In the genomic region with DNA sequence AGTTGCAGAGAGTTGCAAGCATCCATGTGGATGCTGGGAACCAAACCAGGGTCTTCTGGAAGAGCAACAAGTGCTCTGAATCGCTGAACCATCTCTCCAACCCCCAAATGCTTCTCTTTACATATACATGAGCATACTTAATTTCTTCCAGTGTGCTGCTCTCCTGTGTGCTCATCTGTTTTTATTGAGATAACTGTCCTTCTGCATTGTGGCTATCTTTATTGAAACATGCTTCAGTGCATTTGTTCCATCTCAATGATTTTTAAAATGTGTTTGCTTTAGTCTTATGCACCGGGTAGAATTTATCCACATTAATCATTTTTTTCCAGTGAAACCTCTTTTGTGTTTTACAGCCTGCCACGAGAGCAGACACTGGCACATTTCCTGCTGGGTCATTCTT, we compare ENCODE assay signal across 21 mouse cellular contexts.
DNase-seq lines count a peak whose midpoint lies in the region; ATAC-seq and TF ChIP-seq lines count a peak whose summit lies in the region.
"Had no signal": no experiment of that assay in that cellular context is flagged by ENCODE, and none has a peak within 500 bp of the region (broad histone marks: within the 10 kb centered on the region; RNA-seq: fewer than 3 reads in every experiment).

No protein-coding gene starts in this region.

- no peak for TF ChIP-seq POLR2A in MEL (IDR thresholded peaks at IDR 0.05; ENCODE audit: control insufficient read depth in 1 of 2, insufficient read depth in 1 of 2, low read depth in 1 of 2, low read length in 2 of 2, poor library complexity in 1 of 2)
- TF ChIP-seq POLR2A in brain, embryonic 14.5 days (IDR thresholded peaks at IDR 0.05; ENCODE audit: borderline replicate concordance, extremely low read depth, insufficient read depth, insufficient read length, poor library complexity, severe bottlenecking) = no peak

- no peak for TF ChIP-seq RAD21 in MEL (IDR thresholded peaks at IDR 0.05; ENCODE audit: low read depth, low read length)

- H3K27me3 ChIP-seq in MEL (ENCODE audit: control insufficient read depth in 1 of 2, insufficient read depth in 2 of 2, low read length in 2 of 2) = no peaks in the 10 kb centered on the region; a peak in 1 of 4 replicates
- no peaks in the 10 kb centered on the region for H3K27me3 ChIP-seq in embryonic facial prominence, embryonic 10.5 days (replicated peaks; ENCODE audit: low read depth, poor library complexity, severe bottlenecking)
- H3K27me3 ChIP-seq: embryonic facial prominence, embryonic 13.5 days; embryonic facial prominence, embryonic 15.5 days; forebrain, embryonic 12.5 days had no signal

- 82% methylated on average over 3 of the region's 3 CpGs for WGBS in embryonic facial prominence, embryonic 10.5 days

- peak; percentile 40 for DNase-seq in MEL (ENCODE audit: low read depth, low spot score)
- peak; percentile 64 for DNase-seq in Muller cell, postnatal 12 days (ENCODE audit: inconsistent ontology term)
- peak; percentile 34 for DNase-seq in brain, embryonic 14.5 days (ENCODE audit: low read depth)
- no peak for DNase-seq in embryonic facial prominence, embryonic 10.5 days (ENCODE audit: low spot score)
- DNase-seq: adrenal gland, adult 8-10 months; adrenal gland, postnatal 14 days; adrenal gland, postnatal 36 days; cerebellum, adult 11-12 months; cerebellum, adult 2 months; cerebellum, adult 9-10 months; cerebellum, postnatal 10 days; cerebellum, postnatal 25 days had no signal

- no peak for ATAC-seq in cerebellum, adult (ENCODE audit: insufficient number of reproducible peaks, low FRiP score, low TSS enrichment)
- ATAC-seq: activated CD4-positive, CD25-positive, alpha-beta regulatory T cell, adult 4 months; forebrain, embryonic 14.5 days; forebrain, embryonic 16.5 days had no signal

- no peak overlapping the region for H3K27ac ChIP-seq in MEL (ENCODE audit: control insufficient read depth, low read depth, low read length)
- H3K27ac ChIP-seq in embryonic facial prominence, embryonic 10.5 days (replicated peaks) = no peak overlapping the region
- H3K27ac ChIP-seq: embryonic facial prominence, embryonic 13.5 days; embryonic facial prominence, embryonic 15.5 days; forebrain, embryonic 10.5 days; forebrain, embryonic 12.5 days had no signal

- H3K36me3 ChIP-seq in MEL (ENCODE audit: control insufficient read depth in 1 of 2, insufficient read depth in 2 of 2, low read length in 2 of 2) = no peaks in the 10 kb centered on the region
- no peaks in the 10 kb centered on the region for H3K36me3 ChIP-seq in embryonic facial prominence, embryonic 10.5 days (replicated peaks)
- H3K36me3 ChIP-seq: embryonic facial prominence, embryonic 13.5 days; embryonic facial prominence, embryonic 15.5 days; forebrain, embryonic 10.5 days; forebrain, embryonic 12.5 days had no signal

- H3K79me2 ChIP-seq in MEL (ENCODE audit: control insufficient read depth, insufficient read depth, low read length, poor library complexity) = no peaks in the 10 kb centered on the region

- TF ChIP-seq EP300 in MEL (IDR thresholded peaks at IDR 0.05; ENCODE audit: low read depth in 1 of 2, low read length in 2 of 2) = peak; percentile 65 to 76

- H3K4me1 ChIP-seq in MEL (ENCODE audit: control insufficient read depth in 1 of 2, insufficient read depth in 2 of 2, low read length in 2 of 2) = no peaks in the 10 kb centered on the region
- H3K4me1 ChIP-seq in embryonic facial prominence, embryonic 10.5 days = no peaks in the 10 kb centered on the region
- H3K4me1 ChIP-seq: forebrain, embryonic 10.5 days; forebrain, embryonic 12.5 days had no signal

- H3K9me3 ChIP-seq in MEL (replicated peaks; ENCODE audit: insufficient read depth, low read length) = no peaks in the 10 kb centered on the region
- no peaks in the 10 kb centered on the region for H3K9me3 ChIP-seq in embryonic facial prominence, embryonic 10.5 days
- H3K9me3 ChIP-seq: embryonic facial prominence, embryonic 13.5 days; embryonic facial prominence, embryonic 15.5 days; forebrain, embryonic 10.5 days; forebrain, embryonic 12.5 days had no signal

- no peak for TF ChIP-seq CTCF in MEL (IDR thresholded peaks at IDR 0.05 in 2 of 3, conservative IDR thresholded peaks at IDR 0.05 in 1 of 3; ENCODE audit: control insufficient read depth in 1 of 3, insufficient read depth in 1 of 3, low read depth in 2 of 3, low read length in 3 of 3, poor library complexity in 1 of 3, severe bottlenecking in 1 of 3)
- TF ChIP-seq CTCF in brain, embryonic 14.5 days (IDR thresholded peaks at IDR 0.05; ENCODE audit: borderline replicate concordance, extremely low read depth, insufficient read depth, insufficient read length) = peak; percentile 12; the same call in 1 of the 2 replicates

- H3K9ac ChIP-seq in MEL (ENCODE audit: control insufficient read depth, low read depth, low read length, poor library complexity, severe bottlenecking) = no peak overlapping the region
- H3K9ac ChIP-seq: embryonic facial prominence, embryonic 13.5 days; embryonic facial prominence, embryonic 15.5 days; forebrain, embryonic 12.5 days had no signal

- H3K4me3 ChIP-seq in MEL (ENCODE audit: control insufficient read depth in 1 of 2, insufficient read depth in 1 of 2, low read depth in 2 of 2, low read length in 2 of 2) = no peak overlapping the region
- no peak overlapping the region for H3K4me3 ChIP-seq in embryonic facial prominence, embryonic 10.5 days
- H3K4me3 ChIP-seq: embryonic facial prominence, embryonic 13.5 days; embryonic facial prominence, embryonic 15.5 days; erythroblast, embryonic 14.5 days; forebrain, embryonic 10.5 days; forebrain, embryonic 12.5 days had no signal

TF ChIP-seq in MEL, 35 proteins besides CTCF, POLR2A, EP300 and RAD21:
- TF ChIP-seq ETS1 (IDR thresholded peaks at IDR 0.05; ENCODE audit: low read depth, low read length) = peak; percentile 26; the same call in 1 of the 2 replicates
- TF ChIP-seq JUND (IDR thresholded peaks at IDR 0.05; ENCODE audit: low read depth, low read length) = no peak
- TF ChIP-seq ZC3H11A (IDR thresholded peaks at IDR 0.05; ENCODE audit: low read depth, low read length) = no peak
- no peak for TF ChIP-seq USF2 (IDR thresholded peaks at IDR 0.05; ENCODE audit: borderline replicate concordance in 1 of 2, insufficient read depth in 1 of 2, low read depth in 1 of 2, low read length in 2 of 2)
- TF ChIP-seq TCF12 (IDR thresholded peaks at IDR 0.05; ENCODE audit: low read depth, low read length) = peak; percentile 38; the same call in 1 of the 2 replicates
- peak; percentile 56 for TF ChIP-seq TAL1 (IDR thresholded peaks at IDR 0.05; ENCODE audit: low read length)
- 0 out of 2 replicates have a peak, but pooled peaks have one; percentile 53 for TF ChIP-seq GATA1 (IDR thresholded peaks at IDR 0.05; ENCODE audit: low read depth, low read length)
- TF ChIP-seq POLR2AphosphoS5 (IDR thresholded peaks at IDR 0.05; ENCODE audit: borderline replicate concordance, low read depth, low read length) = no peak
